Mouse (Mus musculus) spleen, adult 12 weeks (tissue): ENCODE measurements around the gene Olfr846.

Experiments
- DNase-seq: peaks from one replicate; pipeline ENCODE4 v3.0.0; 2022; ENCODE audit warnings: low spot score

The Olfr846 gene

GRCm38 (mm10) chr9:19363905-19364304, at the start of gene Olfr846:
TSS of gene Olfr846 (minus strand) at chr9:19364005.
- no peak for DNase-seq

GRCm38 (mm10) chr9:19378569-19378968, 14.8 kb upstream of the Olfr846 start, which contains the start of gene Olfr847:
TSS of gene Olfr847 (minus strand) at chr9:19378669.
- DNase-seq, result no peak

- no peak for DNase-seq
Measured at GRCm38 (mm10) chr9:19336157-19336556, 27.6 kb downstream of the Olfr846 start, which contains the start of gene Olfr845. TSS of gene Olfr845 (plus strand) at chr9:19336457.

- DNase-seq, result no peak
Measured at GRCm38 (mm10) chr9:19316047-19316446, 47.8 kb downstream of the Olfr846 start, which contains the start of gene Olfr844. TSS of gene Olfr844 (plus strand) at chr9:19316347.
